Mouse (Mus musculus) lung, adult 2 months (tissue): Measurements from ENCODE around the gene Lrrc31.

Source experiments
- CTCF ChIP-seq: fragments of 200-500 bp; IDR thresholded peaks from 2 replicates; pipeline ENCODE4 v1.5.1; 2011; ENCODE audit warnings: mild to moderate bottlenecking, low read length, control low read depth; ENCODE audit not compliant: insufficient read depth
- POLR2A ChIP-seq: fragments of 200-500 bp; IDR thresholded peaks from 2 replicates; pipeline ENCODE4 v1.6.1; 2011; ENCODE audit warnings: low read depth, mild to moderate bottlenecking, control low read depth, low read length, borderline replicate concordance; ENCODE audit errors: extremely low read depth

GRCm38 (mm10) chr3:30644207-30644606 is 55.4 kb downstream of the Lrrc31 start, which contains the start of gene Lrriq4:
- TF ChIP-seq CTCF, result no peak
- TF ChIP-seq POLR2A, result no peak
